Mouse (Mus musculus) mouse trophoblast stem cell (cell line): ENCODE measurements around the gene Sstr5.

Source experiments
- in situ Hi-C, 2 experiments: fragments of 300-500 bp; cut with MseI, MboI; formaldehyde crosslinking; loops; 2 replicates in 1 of 2; 3 replicates in 1 of 2; pipeline ENCODE4 v1.15.1; 2025

Gene Sstr5

DNA sequence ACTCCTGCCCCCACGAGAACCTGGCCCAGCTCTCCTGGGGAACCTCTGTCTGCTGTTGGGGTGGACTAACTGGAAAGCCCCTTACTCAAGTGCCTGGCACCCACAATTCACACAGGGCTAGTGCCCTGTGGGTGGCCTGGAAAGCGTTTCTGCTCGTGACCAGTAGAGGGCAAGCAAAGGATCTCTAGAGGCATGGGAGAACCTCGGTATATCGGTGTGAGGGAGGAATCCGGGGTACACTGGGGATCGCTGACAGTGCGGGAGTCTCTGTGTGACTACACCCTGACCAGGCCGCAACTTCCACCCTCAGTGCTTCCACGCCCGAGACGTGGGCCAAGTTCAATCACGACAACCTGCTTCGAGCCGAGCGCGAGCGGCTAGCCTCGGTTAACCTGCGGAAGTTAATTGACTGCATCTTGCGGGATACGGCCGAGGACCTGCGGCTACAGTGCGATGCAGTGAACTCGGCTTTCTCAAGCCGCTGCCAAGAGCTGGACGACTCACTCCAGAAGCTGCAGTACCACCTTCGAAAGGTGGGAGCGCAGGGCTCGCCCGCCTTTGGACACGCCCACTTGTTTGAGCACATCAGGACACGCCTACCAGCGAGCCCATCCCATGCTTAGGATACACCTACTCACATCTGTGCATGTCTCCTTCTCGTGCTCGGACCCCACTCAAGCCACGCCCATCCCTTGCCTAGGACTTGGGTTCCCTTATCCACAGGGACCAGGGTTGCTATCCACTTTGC, 22.6 kb downstream of the Sstr5 start:
- in situ Hi-C loops, result loop anchor here (5.0 to 10.0 kb wide), 3 partner anchors 72 to 220 kb away; no protein-coding TSS in a partner anchor

DNA sequence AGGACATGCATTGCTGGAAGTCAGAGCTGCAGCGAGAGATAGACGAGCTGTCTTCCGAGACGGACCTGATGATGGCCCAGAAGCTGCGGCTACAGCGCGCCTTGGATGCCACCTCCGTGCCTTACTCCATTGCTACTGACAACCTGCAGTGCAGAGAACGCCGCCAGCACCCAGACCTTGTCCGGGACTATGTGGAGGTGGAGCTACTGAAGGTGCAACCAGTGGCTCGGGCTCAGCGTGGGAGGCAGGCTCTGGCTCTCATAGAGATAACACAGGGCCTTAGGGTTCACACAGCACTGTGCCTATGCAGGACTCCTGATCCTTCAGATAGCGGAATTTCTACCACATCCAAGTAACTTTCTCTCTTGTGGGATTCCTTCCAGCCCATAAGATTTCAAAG, 25.0 kb downstream of the Sstr5 start:
- in situ Hi-C loops, result loop anchor here (5.0 to 10.0 kb wide), 3 partner anchors 70 to 223 kb away; no protein-coding TSS in a partner anchor

DNA sequence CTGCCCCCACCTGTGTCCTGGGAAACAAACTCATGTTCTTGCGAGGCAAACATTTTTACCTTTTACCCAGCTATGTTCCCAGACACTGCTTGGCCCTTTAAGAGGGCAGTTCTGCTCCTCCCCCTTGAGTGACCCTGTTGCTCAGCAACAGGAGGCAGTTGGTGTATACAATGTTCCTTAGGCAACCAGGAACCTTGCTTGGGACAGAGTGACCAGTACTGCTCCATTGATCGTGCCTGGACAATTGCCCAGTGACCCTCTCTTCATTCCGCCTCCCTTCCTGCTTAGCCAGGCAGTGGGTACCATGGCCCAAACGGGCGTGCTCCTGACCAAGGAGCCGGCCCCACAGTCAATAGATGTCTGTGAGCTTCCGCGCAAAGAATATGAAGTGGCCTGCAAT, 25.7 kb downstream of the Sstr5 start:
- in situ Hi-C loops, result loop anchor here (5.0 to 10.0 kb wide), 3 partner anchors 69 to 223 kb away; no protein-coding TSS in a partner anchor

DNA sequence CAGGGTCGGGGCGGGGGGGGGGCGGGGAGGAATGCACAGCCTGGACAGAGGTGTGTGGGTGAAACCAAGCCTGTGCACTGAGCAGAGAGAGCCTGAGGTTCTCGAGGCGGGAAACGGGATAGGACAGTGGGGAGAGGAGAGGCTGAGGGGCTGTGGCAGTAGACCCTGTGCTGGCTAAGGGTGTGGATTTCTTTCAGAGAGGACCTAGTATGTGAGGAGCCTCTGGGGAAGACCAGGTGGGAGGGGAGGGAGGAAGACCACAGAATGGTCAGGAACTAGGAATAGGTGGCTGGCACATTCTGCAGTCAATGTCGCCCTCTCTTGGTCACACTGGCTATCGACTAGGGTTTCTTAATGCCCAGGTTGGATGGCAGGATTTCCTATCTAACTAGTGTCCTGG, 27.3 kb downstream of the Sstr5 start:
- in situ Hi-C loops, result loop anchor here (5.0 to 10.0 kb wide), 3 partner anchors 67 to 225 kb away; no protein-coding TSS in a partner anchor

DNA sequence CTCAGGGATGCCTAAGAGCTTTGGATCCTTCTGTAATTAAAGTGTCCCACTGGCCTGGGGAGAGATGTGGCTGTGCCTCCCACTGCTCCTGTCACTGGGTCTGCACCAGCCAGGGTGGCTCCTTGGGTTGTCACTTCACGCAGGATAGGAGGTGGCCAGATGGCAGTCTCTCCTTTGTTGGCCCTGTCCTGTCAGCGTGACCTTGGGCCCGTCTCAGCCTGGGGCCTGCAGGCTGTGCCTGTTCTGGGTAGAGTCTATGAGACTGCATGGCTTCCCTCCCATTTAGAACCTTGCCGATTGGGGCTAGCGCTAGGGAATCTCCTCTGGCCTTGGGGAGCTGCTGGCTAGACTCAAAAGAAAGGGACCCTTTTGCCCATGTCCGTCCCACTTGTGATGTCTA, 28.8 kb downstream of the Sstr5 start:
- in situ Hi-C loops, result no loop called here

DNA sequence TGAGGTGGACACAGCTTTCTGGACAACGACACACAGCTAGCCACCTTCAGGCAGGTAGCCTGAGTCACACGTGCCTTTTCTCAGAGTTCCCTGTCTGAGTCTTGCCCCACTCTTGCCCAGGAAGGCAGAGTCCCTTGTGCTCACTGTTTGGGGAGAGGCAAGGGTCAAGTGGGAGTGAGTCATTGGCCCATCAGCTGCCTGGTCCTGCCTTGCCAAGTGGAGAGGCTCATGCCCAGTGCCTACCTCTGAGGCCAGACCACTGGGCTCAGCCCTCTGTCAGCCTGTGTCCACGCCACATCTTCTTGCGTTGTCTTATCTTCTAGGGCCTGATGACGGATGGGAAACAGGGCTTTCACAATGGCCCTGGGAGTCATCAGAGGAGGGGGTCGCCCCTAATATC, 29.3 kb downstream of the Sstr5 start:
- in situ Hi-C loops, result no loop called here

DNA sequence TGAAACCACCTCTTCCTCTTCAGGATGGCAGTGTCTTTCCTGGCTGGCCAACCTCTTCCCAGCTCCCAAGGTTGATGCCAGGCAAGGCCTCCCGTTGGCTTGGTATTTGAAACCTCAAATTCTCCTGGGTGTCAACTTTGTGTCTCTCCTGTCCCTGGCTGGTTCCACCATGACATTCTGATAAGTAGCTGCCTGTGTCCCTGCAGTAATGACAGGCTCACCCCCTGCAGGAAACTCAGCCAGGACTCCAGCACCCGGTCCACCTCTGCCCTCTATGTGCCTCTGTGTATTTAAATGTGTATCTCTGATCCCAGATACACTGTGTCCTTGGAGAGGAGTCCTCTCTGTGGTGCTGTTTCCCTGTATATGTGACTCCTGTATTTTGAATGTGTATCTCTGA, 30.8 kb downstream of the Sstr5 start:
- in situ Hi-C loops, result no loop called here

DNA sequence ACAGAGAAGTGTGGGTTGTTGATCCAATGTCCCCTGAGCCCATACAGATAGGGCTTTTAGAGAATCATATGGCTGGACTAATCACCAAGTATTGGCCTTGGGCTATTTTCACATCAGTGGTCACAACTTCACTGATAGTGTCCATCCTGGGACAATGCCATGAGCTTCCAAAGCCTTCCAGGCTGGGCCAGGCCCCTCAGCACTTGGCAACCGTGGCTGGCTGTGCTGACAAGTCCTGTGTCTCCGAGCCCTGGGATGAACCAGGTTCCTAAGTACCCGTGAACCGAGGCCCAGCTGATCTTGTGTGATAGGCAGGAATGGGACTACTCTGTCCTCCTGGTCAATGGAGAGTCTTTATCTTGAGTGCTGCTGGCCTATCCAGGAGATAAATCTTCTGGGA, 33.0 kb downstream of the Sstr5 start:
- in situ Hi-C loops, result no loop called here

DNA sequence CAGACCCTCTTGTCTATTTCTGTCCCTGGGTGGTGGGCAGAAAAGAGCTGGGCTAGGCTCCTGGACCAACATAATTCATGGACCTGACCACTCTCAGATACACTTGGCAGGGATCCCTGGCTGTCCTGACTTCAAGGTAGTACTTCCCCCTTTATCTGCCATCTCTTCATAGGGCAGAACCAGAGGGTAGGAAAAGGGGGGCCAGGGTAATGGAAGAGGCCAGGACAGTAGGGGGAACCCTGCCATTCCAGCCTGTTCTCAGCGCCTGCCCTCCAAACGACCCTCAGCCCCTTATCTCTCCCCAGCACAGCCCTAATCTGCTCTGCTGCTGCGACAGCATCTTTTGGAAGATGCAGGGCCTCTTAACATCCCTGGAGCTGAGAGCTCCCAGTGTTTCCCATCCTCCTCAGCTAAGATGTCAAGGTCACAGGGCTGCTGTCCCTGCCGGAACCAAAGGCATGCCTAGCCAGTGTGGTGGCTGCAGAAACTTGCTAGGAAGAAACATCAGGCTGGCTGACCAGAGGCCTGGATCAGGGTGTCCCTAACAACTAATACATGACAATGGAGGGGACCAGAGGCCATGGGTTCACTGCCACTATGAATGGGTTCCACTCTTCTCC, 33.7 kb downstream of the Sstr5 start:
- in situ Hi-C loops, result no loop called here

DNA sequence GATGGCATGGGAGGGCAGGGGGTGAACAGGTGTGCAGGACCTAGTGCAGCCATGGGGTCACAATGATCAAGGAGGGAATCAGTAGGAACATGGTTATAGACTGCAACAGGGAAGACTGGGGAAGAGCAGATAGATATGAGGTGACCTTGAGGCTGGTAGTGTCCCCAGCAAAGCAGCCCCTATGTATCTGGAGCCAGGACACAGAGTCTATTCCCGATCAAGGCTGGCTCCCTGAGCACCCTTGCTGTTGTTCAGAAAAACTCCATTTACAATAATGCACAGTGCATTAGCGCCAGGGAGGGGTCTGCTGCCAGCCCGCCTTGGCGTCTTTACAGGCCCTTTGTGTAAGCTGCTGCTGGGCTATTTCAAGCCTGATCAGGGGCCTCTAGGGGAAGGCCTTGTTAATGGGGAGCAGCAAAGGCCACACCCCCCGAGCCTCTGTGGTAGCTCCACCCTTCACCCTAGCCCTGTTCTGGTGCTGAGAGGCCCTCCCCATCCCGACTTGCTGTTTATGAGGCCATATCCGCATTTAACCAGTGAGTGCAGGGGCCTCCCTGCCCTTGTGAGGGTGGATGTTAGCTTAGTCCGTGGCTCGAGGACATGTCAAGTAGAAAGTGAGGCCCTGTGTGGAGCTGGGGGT, 34.7 kb downstream of the Sstr5 start:
- in situ Hi-C loops, result no loop called here

DNA sequence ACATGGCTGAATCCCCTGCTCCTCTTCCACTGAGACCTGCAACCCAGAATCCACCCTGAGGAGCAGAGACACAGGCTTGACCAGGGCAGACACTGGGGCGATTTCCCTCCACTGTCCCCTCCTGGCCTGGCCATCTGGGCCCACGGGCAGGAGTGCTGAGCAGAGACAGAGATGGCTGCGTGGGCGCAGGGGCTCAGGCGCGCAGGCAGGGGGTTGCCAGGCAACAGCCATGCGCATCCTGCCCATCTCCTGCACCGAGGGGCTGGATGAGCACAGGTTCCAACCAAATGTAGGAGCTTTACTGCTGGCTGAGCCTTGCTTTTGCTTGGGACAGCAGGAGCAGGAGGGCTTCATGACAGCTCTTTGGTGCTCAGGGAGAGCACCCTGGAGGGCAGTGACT, 40.5 kb downstream of the Sstr5 start:
- in situ Hi-C loops, result no loop called here

DNA sequence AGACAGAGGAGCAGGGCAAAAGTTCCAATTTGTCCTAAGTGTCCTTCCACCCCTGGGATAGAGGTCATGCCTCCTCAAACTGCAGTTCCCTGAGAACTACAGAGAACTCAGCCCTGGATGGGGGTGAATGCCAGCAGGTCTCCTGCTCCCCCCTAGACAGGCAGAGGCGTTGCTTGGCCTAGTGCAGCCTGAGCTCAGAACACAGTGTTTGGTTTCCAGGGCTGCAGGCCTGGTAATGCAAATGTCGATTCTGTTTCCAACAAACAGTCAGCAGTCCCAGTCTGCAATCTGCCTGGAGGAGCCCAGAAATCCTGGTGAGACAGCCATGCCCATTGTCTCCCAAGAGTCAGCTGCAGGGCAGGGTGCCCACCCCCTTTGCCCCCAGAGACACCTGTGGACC, 42.8 kb downstream of the Sstr5 start, which contains the start of gene Tekt4:
Gene Tekt4, plus strand, starts transcription at position 344 of the 400 bp plus-strand sequence.
- in situ Hi-C loops, result no loop called here

DNA sequence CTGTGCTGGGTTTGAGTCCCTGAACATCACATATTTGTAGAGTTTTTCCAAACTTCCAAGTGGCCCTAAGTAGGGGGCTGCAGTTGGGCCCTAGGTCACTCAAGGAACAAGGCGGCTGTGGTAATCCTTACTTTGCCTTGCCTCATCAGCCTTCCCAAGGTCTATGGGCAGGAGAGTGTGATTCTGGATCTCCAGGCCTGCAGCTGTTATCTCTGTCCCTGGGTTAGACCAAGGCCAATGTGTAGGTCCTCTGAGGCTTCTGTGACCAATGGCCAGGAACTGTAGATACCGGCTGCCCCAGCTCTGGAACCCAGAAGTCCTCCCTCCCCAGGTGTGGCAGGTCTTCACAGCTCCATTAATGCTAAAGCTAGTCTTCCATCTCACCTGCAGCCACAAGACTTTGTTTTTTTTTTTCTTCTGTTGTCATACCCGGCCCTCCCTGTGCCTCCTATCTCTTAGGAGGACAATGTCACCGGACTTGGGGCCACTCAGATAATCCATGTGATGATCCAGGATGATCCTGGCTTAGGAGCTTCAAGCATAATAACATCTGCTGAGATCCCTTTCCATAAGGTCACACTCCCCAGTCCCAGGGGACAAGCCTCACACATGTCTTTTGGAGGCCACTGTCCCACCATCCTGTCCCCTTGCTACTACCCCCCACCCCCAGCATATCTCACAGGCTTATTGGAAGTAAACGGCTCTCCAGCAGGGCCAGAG, 44.7 kb downstream of the Sstr5 start:
- in situ Hi-C loops, result no loop called here

DNA sequence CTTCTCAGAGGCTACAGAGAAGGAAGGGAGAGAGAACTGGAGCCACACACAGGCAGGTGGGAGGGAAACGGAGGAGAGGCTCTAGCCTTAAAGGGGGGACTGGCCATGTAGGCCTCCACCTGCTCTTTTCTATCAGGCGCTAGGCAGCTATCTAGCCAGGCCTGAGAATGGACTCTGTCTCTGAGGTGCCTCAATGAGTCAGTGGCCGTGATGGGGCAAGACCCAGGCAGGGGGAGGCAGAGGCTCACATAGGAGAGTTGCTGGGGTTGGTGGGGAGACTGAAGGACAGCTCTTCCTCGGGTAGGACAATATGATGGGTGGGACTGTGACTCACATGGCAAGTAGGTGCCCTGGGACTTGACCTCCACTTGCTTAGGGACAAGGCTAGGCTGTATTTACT, 46.8 kb downstream of the Sstr5 start:
- in situ Hi-C loops, result no loop called here

DNA sequence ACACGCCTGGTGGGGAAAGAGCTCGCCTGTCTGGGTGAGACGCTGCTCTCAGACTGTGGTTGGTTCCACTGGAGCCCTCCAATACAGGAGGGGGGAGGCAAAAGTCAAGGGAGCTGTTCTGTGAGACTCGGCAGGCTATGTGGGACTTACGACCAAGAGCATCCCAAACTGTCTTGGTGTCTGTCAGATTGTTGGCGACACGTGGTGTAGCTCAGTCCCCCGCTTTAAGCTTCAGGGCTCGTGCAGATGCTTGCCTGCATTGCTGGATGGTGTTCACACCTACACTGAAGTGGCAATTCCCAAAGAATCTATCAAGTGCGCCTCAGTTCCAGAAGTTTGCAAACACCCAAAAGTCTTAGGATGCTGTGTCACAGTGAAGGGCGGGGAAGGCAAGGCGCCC, 49.2 kb downstream of the Sstr5 start:
- in situ Hi-C loops, result no loop called here

DNA sequence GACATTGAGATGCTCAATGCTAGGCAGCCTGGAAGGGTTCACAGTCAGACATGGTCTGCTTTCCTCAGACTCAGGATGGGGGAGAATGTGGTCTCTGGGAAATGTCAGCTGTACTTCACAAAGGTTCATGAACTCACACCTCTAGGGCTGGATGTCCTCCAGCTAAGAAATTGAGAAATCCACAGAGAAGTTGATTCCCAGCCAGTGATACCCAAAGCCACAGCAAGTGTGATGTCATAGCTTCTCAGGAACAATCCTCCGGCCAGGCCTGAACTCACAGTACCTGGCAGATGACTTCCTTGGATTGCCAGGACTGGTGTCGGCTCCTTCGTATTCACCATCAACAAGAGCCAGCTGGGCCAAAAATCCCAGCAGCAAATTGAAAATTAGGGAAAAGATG, 51.2 kb downstream of the Sstr5 start:
- in situ Hi-C loops, result no loop called here

DNA sequence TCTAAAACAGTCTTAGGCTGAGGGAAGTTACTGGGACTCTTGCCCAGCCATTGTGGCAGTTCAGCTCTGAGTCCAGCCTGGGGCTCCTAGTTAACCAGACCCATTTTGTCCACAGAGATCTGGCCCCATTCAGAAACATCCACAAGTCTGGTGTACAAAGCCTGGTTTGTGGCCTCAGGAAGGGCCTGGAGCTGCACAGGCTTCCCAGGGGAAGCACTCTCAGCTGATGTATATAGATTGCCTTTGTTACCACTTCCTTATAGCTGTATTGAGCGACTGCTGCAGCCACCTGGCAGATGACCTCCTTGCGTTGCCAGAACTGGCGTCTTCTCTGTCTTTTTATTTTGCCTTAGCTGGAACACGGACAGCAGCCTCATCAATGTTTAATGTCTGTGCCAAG, 52.0 kb downstream of the Sstr5 start:
- in situ Hi-C loops, result no loop called here

DNA sequence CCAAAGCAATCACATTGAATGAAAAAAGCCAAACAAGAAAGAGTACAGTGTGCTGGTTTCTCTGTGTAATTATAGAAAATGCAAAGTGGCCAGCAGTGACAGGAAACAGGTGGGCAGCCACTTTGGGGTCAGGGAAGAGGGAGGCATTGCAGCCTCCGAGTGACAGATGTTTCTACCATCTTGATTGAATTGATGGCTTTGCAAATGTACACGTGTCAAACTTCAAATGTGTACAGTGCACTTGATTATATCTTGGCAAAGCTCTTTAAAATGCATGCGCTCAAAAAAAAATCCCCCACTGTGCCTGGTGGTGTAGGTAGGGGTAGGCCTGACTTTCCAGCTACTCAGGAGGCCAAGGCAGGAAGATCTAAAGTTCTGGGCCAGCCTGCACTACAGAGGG, 54.2 kb downstream of the Sstr5 start:
- in situ Hi-C loops, result no loop called here

DNA sequence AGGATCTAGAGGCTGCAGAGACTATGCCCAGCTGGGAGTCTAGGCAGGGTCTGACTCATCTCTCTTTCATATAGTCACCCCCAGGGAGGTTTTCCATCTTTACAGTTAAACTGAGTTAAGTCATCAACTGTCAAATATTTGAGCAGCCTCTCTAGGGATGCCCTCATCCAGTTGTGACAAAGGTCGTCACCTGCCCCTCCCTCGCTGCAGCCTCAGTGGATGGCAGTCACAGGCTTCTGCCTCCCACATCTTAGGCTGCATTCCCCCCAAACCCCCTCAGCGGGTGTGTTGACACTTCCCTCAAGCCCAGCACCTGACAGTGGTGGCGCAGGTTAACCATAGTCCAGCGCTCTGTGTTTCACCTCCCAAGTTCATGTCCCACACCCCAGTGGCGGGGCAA, 55.7 kb downstream of the Sstr5 start:
- in situ Hi-C loops, result no loop called here
